Mouse (Mus musculus) CH12.LX (cell line): Measurements from ENCODE around the gene Bicc1.

Experiments used
- CHD2 ChIP-seq: IDR thresholded peaks from 2 replicates; pipeline ENCODE4 v1.6.1; 2011; ENCODE audit warnings: low read length, improper control_type of control experiment
- CTCF ChIP-seq, 2 experiments: IDR thresholded peaks in 1 of 2; conservative IDR thresholded peaks in 1 of 2; 2 replicates each; pipeline ENCODE4 v1.5.1; 2011 to 2012; ENCODE audit warnings: low read depth in 2 of 2, low read length in 2 of 2, improper control_type of control experiment in 1 of 2, inconsistent platforms in 1 of 2, mild to moderate bottlenecking in 1 of 2, moderate library complexity in 1 of 2
- E2F4 ChIP-seq: IDR thresholded peaks from 2 replicates; pipeline ENCODE4 v1.6.1; 2011; ENCODE audit warnings: low read depth, low read length, improper control_type of control experiment; ENCODE audit not compliant: insufficient replicate concordance
- ELF1 ChIP-seq: IDR thresholded peaks from 2 replicates; pipeline ENCODE4 v1.6.1; 2014; ENCODE audit warnings: low read depth, mild to moderate bottlenecking, inconsistent platforms, low read length, improper control_type of control experiment
- EP300 ChIP-seq: IDR thresholded peaks from 2 replicates; pipeline ENCODE4 v1.6.1; 2011; ENCODE audit warnings: low read length, improper control_type of control experiment
- HCFC1 ChIP-seq: IDR thresholded peaks from 2 replicates; pipeline ENCODE4 v1.6.1; 2012; ENCODE audit warnings: low read depth, mild to moderate bottlenecking, inconsistent platforms, low read length, improper control_type of control experiment
- MAX ChIP-seq: IDR thresholded peaks from 2 replicates; pipeline ENCODE4 v1.6.1; 2011; ENCODE audit warnings: low read length, improper control_type of control experiment
- NRF1 ChIP-seq: IDR thresholded peaks from 2 replicates; pipeline ENCODE4 v1.6.1; 2014; ENCODE audit warnings: low read depth, mild to moderate bottlenecking, inconsistent platforms, low read length, improper control_type of control experiment, moderate library complexity
- SIN3A ChIP-seq: IDR thresholded peaks from 2 replicates; pipeline ENCODE4 v1.6.1; 2012; ENCODE audit warnings: low read length, improper control_type of control experiment, inconsistent platforms
- USF1 ChIP-seq: IDR thresholded peaks from 2 replicates; pipeline ENCODE4 v1.6.1; 2014; ENCODE audit warnings: low read depth, mild to moderate bottlenecking, inconsistent platforms, low read length, improper control_type of control experiment
- ZMIZ1 ChIP-seq: IDR thresholded peaks from 2 replicates; pipeline ENCODE4 v1.6.1; 2012; ENCODE audit warnings: low read depth, mild to moderate bottlenecking, inconsistent platforms, low read length, improper control_type of control experiment

DNA sequence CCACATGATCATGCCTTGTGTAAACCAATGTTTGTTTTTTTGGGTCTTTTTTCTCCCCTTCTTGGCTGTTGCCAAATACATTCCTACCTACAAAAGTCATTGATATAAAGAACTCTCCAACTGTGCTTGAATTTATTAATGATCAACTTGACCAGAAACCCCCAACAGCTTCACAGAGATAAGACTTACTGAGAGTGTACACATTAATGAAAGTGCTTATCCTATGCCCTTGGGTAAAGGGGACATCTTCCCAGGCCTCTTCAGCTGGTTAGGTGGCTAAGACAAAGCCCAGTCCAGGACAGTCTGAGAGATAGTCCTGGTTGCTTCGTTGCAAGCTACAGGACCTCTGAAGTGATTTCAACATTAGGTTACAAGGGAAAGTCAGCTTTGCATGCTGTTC, 6.4 kb downstream of the Bicc1 start:
- TF ChIP-seq USF1 (no peak), NRF1 (no peak), EP300 (no peak), ZMIZ1 (no peak), SIN3A (no peak), CTCF (conservative IDR thresholded peaks at IDR 0.05 in 1 of 2, IDR thresholded peaks at IDR 0.05 in 1 of 2; ENCODE audit: low read depth in 2 of 2, low read length in 2 of 2) (no peak), CHD2 (no peak), ELF1 (no peak), MAX (no peak), HCFC1 (no peak), E2F4 (no peak)
